In genomic region chr16:38073859-38074631, GRCm38 (mm10) we compare ENCODE assay signal across 7 mouse cellular contexts. TPM values are rescaled to one million over a fixed set of nuclear protein-coding genes. Genes with fewer than 3 reads are reported as not detected.
A peak's percentile ranks its signal among the peaks of the same experiment; 100 is the strongest.
DNase-seq lines count a peak whose midpoint lies in the region; ATAC-seq and TF ChIP-seq lines count a peak whose summit lies in the region.
"Not testable (repeated sequence)": the region's sequence is repeated elsewhere in the genome, so short reads cannot be mapped to it uniquely, and the experiment has no call there.

No protein-coding gene starts in this region.

- peak; percentile 57; the same call in 1 of the 2 replicates for ATAC-seq in embryonic facial prominence, embryonic 14.5 days (ENCODE audit: low read depth)
- not testable (repeated sequence) for ATAC-seq in forebrain, postnatal 0 days

- peaks cover 22% of the 10 kb centered on the region for H3K9me3 ChIP-seq in embryonic facial prominence, embryonic 14.5 days (ENCODE audit: control insufficient read depth, low read length)
- not testable (repeated sequence) for H3K9me3 ChIP-seq in forebrain, postnatal 0 days (ENCODE audit: low read length)

- H3K27ac ChIP-seq in embryonic facial prominence, embryonic 14.5 days (replicated peaks; ENCODE audit: low read depth, low read length); forebrain, postnatal 0 days (ENCODE audit: low read depth, low read length): not testable (repeated sequence)

- not testable (repeated sequence) for H3K36me3 ChIP-seq in embryonic facial prominence, embryonic 14.5 days (ENCODE audit: control insufficient read depth, insufficient read depth, low read length); forebrain, postnatal 0 days (ENCODE audit: insufficient read depth)

- H3K4me1 ChIP-seq in embryonic facial prominence, embryonic 14.5 days (ENCODE audit: control insufficient read depth, insufficient read depth, low read length); forebrain, postnatal 0 days (ENCODE audit: insufficient read depth): not testable (repeated sequence)

- not testable (repeated sequence) for H3K27me3 ChIP-seq in embryonic facial prominence, embryonic 14.5 days (replicated peaks; ENCODE audit: control insufficient read depth, insufficient read depth, low read length); forebrain, postnatal 0 days (ENCODE audit: insufficient read depth, low read length)

- not testable (repeated sequence) for H3K9ac ChIP-seq in embryonic facial prominence, embryonic 14.5 days (ENCODE audit: low read depth, low read length); forebrain, postnatal 0 days

- not testable (repeated sequence) for H3K4me3 ChIP-seq in embryonic facial prominence, embryonic 14.5 days (ENCODE audit: low read depth, low read length); forebrain, postnatal 0 days (ENCODE audit: low read depth, low read length)

- not testable (repeated sequence) for TF ChIP-seq CTCF in forebrain, postnatal 0 days (IDR thresholded peaks at IDR 0.05; ENCODE audit: low read depth)

- 79% methylated on average over 1 of the region's 5 CpGs for WGBS in embryonic facial prominence, embryonic 14.5 days
- WGBS in forebrain, postnatal 0 days = 57% methylated on average over 1 of the region's 5 CpGs

- not testable (repeated sequence) for H3K4me2 ChIP-seq in embryonic facial prominence, embryonic 14.5 days (ENCODE audit: low read depth, low read length); forebrain, postnatal 0 days (ENCODE audit: low read depth)

- peak; percentile 61 for DNase-seq in adrenal gland, postnatal 10 days
- DNase-seq in embryonic facial prominence, embryonic 14.5 days (ENCODE audit: low spot score) = peak; percentile 67
- peak; percentile 63 for DNase-seq in forebrain, postnatal 0 days
- DNase-seq in kidney, adult 11 months = peak; percentile 50
- DNase-seq in kidney, postnatal 25 days = peak; percentile 46 to 47
- peak; percentile 45 for DNase-seq in lung, postnatal 36 days
- DNase-seq in right cerebral cortex, adult 18-20 months = peak; percentile 19

RNA-seq across cellular contexts. Expression of gene Gsk3b, which starts 14.8 kb away (rescaled TPM):
- total RNA-seq in adrenal gland, postnatal 10 days (2021) = 10 to 100 TPM; 52.5 to 69.5 TPM
- polyA plus RNA-seq in embryonic facial prominence, embryonic 14.5 days (2014; fragmentation: Nextera tagmentation; extraction: Ambion mirVana) = 54.2 and 60.3 TPM in 2 replicates
- 97.8 and 132 TPM in 2 replicates for total RNA-seq in forebrain, postnatal 0 days (2014; rRNA removed)
- 86.1 and 141 TPM in 2 replicates for polyA plus RNA-seq in forebrain, postnatal 0 days (2015; fragmentation: Nextera tagmentation; extraction: Ambion mirVana)
